Mouse (Mus musculus) spleen, adult 2 months (tissue): ENCODE data around the gene Spp2. TPM values are rescaled to one million over a fixed set of nuclear protein-coding genes. Genes with fewer than 3 reads are reported as not detected.

Source experiments
- DNase-seq, 2 experiments: peaks; one replicate each; pipeline versions ENCODE4 v3.0.0 to v3.0.0-alpha.2; 2012 to 2021; ENCODE audit warnings: low spot score in 2 of 2, low read depth in 1 of 2
- H3K27ac ChIP-seq: fragments of 200-500 bp; 2 replicates; pipeline ENCODE4 v1.5.1; 2012; ENCODE audit warnings: low read length, inconsistent platforms; ENCODE audit not compliant: insufficient read depth
- H3K27me3 ChIP-seq: fragments of 200-500 bp; 2 replicates; pipeline ENCODE4 v1.6.1; 2012; ENCODE audit warnings: mild to moderate bottlenecking, moderate library complexity, low read length, inconsistent platforms; ENCODE audit not compliant: control insufficient read depth, insufficient read depth
- H3K36me3 ChIP-seq: fragments of 200-500 bp; 2 replicates; pipeline ENCODE4 v1.6.1; 2012; ENCODE audit warnings: mild to moderate bottlenecking, low read length, inconsistent platforms; ENCODE audit not compliant: control insufficient read depth, insufficient read depth
- H3K4me1 ChIP-seq: fragments of 200-500 bp; 2 replicates; pipeline ENCODE4 v1.6.1; 2011; ENCODE audit warnings: inconsistent platforms; ENCODE audit not compliant: control insufficient read depth, insufficient read depth, insufficient read length
- H3K4me3 ChIP-seq: fragments of 200-500 bp; 2 replicates; pipeline ENCODE4 v1.5.1; 2011; ENCODE audit warnings: mild to moderate bottlenecking, inconsistent platforms; ENCODE audit not compliant: insufficient read depth, insufficient read length; ENCODE audit errors: extremely low read depth
- CTCF ChIP-seq: fragments of 200-500 bp; IDR thresholded peaks from 2 replicates; pipeline ENCODE4 v1.5.1; 2011; ENCODE audit warnings: mild to moderate bottlenecking, inconsistent platforms; ENCODE audit not compliant: insufficient read depth, insufficient read length, insufficient replicate concordance; ENCODE audit errors: extremely low read depth
- POLR2A ChIP-seq: fragments of 200-500 bp; IDR thresholded peaks from 2 replicates; pipeline ENCODE4 v1.6.1; 2011; ENCODE audit warnings: low read depth, low read length, inconsistent platforms
- WGBS: fragments of 180-500 bp; shearing (Covaris S2); methylation state at CpG from one replicate; pipeline ENCODE4 v1.1.7; 2018; 5-methylcytosine and 5-hydroxymethylcytosine counted together
- polyA plus RNA-seq: library from polyadenylated mRNA; depleted of rRNA; stranded (reverse); fragments of >200 nt; gene quantifications from 2 replicates; pipeline ENCODE4 v1.2.3, GENCODE M21; 2012

Gene Spp2
- polyA plus RNA-seq, 1 experiment = 0.37 TPM

DNA sequence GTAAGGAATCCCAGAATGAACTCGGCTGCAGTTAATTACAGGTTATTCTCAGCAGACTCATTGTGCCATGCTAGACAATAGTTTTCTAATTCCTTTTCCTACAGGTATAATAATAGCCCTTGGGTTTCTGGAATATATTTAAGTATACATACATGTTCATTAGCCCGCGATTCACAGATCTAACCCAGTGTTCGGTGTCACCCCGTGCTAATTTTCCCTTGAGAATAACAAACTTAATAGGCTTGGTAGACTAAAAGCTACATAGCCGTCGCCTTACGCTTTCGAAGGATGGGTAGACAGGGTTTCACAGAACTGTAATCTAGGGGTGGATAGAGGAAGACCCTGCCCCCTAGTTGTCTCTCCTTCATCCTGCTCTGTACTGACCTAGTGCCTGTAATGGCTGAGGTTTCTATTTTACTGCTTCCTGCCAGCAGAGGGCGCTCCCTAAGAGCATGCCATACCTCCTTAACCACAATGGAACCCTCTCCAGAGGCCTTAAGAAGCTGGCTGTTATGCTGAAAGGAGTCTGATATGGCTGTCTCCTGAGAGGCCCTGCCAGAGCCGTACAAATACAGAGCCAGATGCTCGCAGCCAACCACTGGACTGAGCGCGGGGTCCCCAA lies 49.8 kb downstream of the Spp2 start:
- no peaks in the 10 kb centered on the region for H3K36me3 ChIP-seq
- no peak overlapping the region for H3K4me3 ChIP-seq
- TF ChIP-seq POLR2A (no peak), CTCF (peak; percentile 55; the same call in 1 of the 2 replicates)
- no peaks in the 10 kb centered on the region; the same call in 1 of the 2 replicates for H3K4me1 ChIP-seq
- H3K27me3 ChIP-seq = no peaks in the 10 kb centered on the region
- H3K27ac ChIP-seq = no peak overlapping the region
- DNase-seq = peak in 1 of 2 experiments; percentile 47
- 71% methylated on average over 14 of the region's 14 CpGs for WGBS

- no peak overlapping the region for H3K27ac ChIP-seq
- no peaks in the 10 kb centered on the region for H3K36me3 ChIP-seq
- TF ChIP-seq CTCF (no peak), POLR2A (no peak)
- H3K27me3 ChIP-seq = no peaks in the 10 kb centered on the region
- no peak for DNase-seq
- H3K4me3 ChIP-seq = no peak overlapping the region
- WGBS = 86% methylated on average over 4 of the region's 4 CpGs
- no peaks in the 10 kb centered on the region for H3K4me1 ChIP-seq
Observed at GRCm38 (mm10) chr1:88459196-88459595, 52.4 kb downstream of the Spp2 start.

DNA sequence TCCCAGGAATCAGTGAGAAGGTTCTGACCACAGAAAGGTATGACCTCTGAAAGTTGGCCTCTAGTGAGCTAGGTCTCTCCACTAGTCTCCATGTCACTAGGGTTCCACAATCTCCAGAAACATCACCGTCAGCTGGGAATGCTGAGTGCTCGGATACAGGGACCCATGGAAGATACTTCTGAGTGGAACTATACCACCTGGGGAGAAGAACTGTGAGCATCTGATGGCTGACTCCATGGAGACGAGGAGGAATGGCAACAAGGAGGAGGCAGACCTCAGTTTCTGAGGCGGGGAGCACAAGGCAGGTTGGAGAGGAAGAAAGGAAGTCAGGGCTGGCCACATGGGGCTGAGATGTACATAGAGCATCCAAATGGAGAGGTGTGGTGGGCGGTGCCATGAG lies 52.9 kb downstream of the Spp2 start:
- Histone ChIP-seq H3K4me1 (no peaks in the 10 kb centered on the region), H3K36me3 (no peaks in the 10 kb centered on the region), H3K27me3 (no peaks in the 10 kb centered on the region), H3K4me3 (no peak overlapping the region), H3K27ac (no peak overlapping the region)
- DNase-seq = no peak
- WGBS = 82% methylated on average over 5 of the region's 5 CpGs
- TF ChIP-seq POLR2A (no peak), CTCF (no peak)

DNA sequence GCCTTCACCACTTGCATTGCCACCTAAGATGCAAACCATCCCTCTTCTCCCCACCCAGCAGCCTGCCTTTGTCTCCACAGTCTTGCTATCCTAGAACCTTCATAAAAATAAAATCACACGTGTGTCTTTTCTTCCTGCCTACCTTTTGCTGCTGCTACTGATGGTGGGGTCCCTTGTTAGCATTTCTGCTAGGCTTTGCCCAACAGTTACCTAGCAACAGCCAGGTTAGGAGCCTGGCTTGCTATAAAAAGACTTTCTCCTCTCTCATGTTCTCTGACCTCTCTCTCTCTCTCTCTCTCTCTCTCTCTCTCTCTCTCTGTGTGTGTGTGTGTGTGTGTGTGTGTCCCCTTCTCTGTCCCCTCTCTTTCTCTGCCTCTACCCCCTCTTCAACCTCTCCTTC lies 54.3 kb downstream of the Spp2 start:
- TF ChIP-seq POLR2A (no peak), CTCF (no peak)
- Histone ChIP-seq H3K27ac (no peak overlapping the region), H3K4me3 (no peak overlapping the region), H3K27me3 (no peaks in the 10 kb centered on the region), H3K36me3 (no peaks in the 10 kb centered on the region), H3K4me1 (no peaks in the 10 kb centered on the region)
- no peak for DNase-seq
- WGBS = 16% methylated on average over 1 of the region's 1 CpGs

GRCm38 (mm10) chr1:88462484-88462883 lies 55.7 kb downstream of the Spp2 start:
- Histone ChIP-seq H3K36me3 (no peaks in the 10 kb centered on the region), H3K4me1 (no peaks in the 10 kb centered on the region), H3K4me3 (no peak overlapping the region), H3K27me3 (no peaks in the 10 kb centered on the region), H3K27ac (no peak overlapping the region)
- DNase-seq = no peak
- TF ChIP-seq POLR2A (no peak), CTCF (no peak)
- 10% methylated on average over 6 of the region's 6 CpGs for WGBS

GRCm38 (mm10) chr1:88463241-88463640 lies 56.5 kb downstream of the Spp2 start:
- no peak for DNase-seq
- Histone ChIP-seq H3K27ac (no peak overlapping the region), H3K4me3 (no peak overlapping the region), H3K4me1 (no peaks in the 10 kb centered on the region), H3K36me3 (no peaks in the 10 kb centered on the region), H3K27me3 (no peaks in the 10 kb centered on the region)
- 87% methylated on average over 3 of the region's 3 CpGs for WGBS
- TF ChIP-seq CTCF (no peak), POLR2A (no peak)

DNA sequence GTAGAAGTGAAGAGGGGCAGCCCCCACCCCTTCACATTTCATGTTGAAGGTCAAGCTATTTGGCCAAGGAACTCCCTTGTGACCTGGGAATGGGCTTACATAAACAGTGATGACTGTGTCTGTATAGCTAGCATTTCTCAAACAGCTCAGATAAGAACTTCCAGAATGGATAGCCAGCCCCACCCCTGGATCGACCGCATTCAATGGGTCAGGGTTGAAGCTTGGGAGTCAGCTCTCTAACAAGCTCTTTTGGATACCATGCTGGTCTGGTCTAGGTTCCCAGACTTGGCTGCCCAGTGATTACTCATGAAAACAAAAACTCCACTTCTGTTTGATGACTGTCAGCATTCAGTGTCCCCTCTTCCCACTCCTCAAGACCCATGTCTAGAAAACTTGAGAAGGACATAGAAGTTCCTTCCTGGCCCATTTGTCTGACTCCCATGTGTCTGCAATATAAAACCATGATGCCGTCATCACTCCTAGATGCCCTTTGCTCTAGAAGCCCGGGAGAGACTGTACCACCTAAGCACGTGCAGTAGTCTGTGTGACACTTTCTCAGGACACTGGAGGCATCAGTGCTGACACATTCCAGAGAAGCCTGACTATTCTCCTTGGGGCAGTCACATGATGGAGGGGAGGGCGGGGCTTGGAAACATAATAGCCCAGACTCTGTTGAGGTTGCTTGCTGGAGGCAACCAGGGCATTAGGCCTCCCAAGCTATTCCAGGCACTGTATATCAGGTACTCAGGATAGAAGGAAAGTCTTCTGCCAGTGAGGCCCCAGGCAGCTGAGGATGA lies 57.5 kb downstream of the Spp2 start:
- WGBS = 90% methylated on average over 6 of the region's 6 CpGs
- no peaks in the 10 kb centered on the region for H3K36me3 ChIP-seq
- TF ChIP-seq POLR2A (no peak), CTCF (no peak)
- H3K27me3 ChIP-seq = no peaks in the 10 kb centered on the region
- no peak overlapping the region for H3K27ac ChIP-seq
- H3K4me3 ChIP-seq = no peak overlapping the region
- H3K4me1 ChIP-seq = no peaks in the 10 kb centered on the region
- DNase-seq = no peak
